Mouse (Mus musculus) layer of hippocampus, postnatal 14 days (tissue): ENCODE results near the gene Snrpd3. TPM values are rescaled to one million over a fixed set of nuclear protein-coding genes. Genes with fewer than 3 reads are reported as not detected.
"Not testable (repeated sequence)": the region's sequence is repeated elsewhere in the genome, so short reads cannot be mapped to it uniquely, and the experiment has no call there.

ENCODE experiments used
- DNase-seq, 2 experiments: peaks; one replicate each; pipeline ENCODE4 v3.0.0; 2021 to 2022; ENCODE audit warnings: low spot score in 2 of 2, mixed read lengths in 1 of 2
- total RNA-seq, 2 experiments: library from RNA; stranded (reverse); gene quantifications; 2 replicates each; pipeline ENCODE4 v1.2.3; 2021

Gene Snrpd3
- total RNA-seq, 2 experiments from 2014 or later, result 71.1 to 77.5 TPM

DNA sequence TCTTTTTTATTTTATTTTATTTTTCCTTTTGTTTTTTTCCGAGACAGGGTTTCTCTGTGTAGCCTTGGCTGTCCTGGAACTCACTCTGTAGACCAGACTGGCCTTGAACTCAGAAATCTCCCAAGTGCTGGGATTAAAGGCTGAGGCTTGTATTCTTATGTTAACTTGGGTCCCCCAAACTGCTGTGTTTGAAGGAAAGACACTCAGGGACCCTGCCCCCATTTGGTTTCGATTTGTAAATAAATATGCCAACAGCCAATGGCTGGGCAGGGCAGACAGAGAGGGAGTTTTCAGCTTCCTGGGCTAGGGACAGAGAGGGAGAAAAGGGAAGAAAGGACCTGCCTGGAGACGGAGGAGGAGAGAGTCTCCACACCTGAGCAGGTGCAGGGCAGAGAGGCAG, 17.6 kb upstream of the Snrpd3 start:
- DNase-seq, result no peak

DNA sequence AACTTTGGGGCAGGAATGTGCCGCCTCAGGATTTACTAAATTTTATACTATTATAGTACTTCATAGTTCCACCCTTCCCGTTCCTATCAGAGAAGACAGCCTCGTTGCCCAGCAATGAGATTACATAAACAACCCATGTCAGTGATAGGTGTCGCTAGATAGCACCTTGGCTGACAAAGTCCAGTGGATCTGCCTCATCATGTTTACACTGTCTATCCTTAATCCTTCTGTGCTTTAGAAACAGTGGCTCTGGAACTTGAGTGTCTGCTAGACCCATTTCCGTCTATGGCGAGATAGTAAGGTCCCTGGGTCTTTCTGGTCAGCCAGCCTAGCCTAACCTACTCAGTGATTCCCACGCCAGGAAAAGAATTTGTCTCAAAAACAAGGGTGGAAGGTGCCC, 17.0 kb upstream of the Snrpd3 start:
- no peak for DNase-seq

DNA sequence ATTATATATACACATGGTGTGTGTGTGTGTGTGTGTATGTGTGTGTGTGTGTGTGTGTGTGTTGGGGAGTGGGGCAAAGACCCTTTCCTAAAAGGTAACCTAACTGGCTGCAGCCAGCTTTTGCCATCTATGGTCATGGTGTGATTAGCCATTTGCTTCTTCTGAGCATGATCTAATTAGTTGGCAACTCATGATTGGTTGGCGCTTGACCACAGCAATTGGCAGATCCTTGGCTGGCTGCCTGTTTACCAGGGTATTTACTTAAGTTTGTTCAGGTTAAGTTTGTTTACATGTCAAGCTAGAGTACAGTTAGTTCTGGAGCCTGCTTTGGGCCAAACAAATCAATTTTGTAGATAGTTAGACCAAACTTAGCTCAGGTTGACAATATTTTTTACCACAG, 15.7 kb upstream of the Snrpd3 start:
- DNase-seq, result no peak

DNA sequence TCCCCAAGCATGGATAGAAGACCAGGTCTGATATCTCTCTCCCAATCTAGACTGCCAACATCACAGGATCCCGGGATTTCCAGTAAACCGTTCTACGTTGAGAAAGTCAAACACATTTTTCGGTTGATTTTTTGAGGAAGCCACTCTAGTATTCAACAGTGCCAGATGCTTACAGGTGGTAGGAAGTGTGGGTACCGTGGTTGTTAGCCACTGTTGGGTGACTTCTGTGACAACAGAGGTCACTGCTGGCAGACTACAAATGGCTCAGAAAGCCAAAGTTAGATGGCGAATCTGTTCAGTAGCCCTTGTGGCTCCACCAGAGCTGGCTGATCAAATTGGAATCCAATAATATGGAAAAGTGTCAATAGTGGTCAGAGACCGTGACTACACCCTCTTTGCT, 13.7 kb upstream of the Snrpd3 start:
- DNase-seq, result no peak

DNA sequence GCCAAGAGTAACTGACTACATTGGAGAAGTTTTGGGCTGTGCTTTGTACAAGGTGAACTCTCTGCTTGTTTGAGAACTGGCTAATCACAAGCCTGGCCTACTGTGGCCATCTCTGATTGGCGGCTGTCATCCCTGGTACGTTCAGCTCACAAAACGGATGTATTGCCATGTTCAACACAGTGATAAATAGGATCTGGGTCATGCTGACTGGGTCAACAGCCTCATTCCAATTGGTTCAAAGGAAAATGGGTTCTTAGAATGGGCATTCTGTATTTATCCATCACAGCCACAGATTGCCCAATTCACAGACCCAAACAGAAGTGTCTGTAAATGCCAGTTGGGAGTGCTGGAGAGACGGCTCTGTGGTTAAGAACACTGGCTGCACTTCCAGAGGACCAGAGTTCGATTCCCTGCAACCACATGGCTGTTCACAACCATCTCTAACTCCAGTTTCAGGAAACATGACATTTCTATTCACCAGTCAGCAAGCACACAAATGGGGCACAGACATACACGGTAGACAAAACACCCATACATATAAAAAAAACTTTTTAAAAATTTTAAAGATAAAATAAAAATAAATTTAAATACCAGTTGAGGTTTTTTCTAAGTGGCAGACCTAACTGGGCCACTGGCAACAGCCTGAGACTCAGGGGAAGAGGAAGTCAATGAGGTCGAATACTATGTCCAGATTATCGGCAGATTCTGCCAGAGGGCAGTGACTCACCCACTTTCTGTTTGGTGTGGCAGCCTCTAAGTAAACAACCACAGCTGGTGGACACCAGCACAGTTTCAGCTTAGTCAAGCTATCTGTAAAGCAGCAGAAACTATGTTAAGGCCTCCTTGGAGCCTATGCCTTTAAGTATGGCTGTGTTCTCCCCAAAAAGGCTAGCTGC, 12.9 kb upstream of the Snrpd3 start:
- DNase-seq, result no peak

DNA sequence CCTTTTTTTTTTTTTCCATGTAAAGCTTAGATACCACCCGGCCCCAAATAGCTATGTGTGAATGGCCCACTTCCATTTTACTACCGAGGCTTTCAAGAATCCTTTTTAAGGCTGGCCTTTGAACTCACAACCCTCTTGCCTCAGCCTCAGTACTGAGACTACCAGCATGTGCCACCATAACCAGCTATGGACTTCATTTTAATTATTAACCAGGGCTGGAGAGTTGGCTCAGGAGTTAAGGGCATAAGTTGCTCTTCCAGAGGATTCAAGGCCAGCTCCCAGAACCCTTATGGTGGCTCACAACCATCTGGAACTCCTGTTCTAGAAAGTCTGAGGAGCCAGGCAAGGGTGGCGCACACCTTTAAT, 12.2 kb upstream of the Snrpd3 start:
- no peak for DNase-seq

DNA sequence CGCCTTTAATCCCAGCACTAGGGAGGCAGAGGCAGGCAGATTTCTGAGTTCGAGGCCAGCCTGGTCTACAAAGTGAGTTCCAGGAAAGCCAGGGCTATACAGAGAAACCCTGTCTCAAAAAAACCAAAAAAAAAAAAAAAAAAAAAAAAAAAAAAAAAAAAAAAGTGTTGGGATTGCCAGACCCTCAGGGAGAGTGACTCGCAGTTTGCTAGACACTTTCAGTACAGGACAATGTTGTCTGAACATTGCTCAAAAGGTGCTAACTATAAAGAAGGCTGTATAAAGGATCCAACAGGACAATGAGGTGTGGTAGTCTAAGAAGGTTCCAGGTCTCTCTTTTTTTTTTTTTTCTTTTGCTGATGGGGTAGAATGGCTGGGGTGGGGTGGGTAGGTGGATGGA, 11.4 kb upstream of the Snrpd3 start:
- DNase-seq, result not testable (repeated sequence)

DNA sequence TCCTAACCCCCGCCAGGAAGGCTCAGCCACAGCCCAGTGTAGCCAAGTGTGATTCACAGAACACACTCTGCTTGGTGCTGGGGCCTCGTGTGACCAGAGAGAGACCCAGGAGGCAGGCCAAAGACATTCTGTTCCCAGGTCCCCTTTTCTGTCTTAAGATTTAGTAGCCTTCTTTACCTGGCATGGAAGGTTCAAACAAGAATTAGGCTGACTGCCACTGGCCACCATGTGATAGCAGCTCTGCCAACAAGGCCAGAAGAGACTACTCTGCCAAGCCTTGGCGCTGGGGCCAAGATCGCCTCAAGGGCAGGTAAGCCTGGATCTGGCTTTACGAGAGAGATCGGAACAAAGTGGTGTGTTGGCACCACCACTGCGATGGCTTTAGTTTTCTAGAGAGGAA, 6.9 kb upstream of the Snrpd3 start:
- peak in 1 of 2 experiments; percentile 34 for DNase-seq

DNA sequence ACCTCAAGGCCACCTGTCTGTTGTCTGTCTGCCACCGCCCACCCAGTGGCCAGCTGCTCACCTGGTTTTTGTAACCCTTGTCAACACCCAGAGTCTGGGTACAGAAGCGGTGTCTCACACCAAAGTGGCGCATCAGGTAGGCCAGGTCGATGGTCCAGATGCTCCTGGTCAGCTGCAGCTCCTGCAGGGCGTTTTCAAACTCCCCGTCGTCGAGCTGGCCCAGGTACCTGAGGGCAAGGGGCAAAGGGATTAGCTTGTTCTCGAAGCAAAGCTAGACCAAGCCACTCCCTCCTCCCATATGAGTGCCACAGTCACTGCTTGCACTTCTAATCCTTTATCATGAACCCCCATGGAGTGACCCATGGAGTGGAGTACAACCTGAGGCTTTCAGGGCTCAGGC, 6.3 kb upstream of the Snrpd3 start:
- DNase-seq, result no peak

DNA sequence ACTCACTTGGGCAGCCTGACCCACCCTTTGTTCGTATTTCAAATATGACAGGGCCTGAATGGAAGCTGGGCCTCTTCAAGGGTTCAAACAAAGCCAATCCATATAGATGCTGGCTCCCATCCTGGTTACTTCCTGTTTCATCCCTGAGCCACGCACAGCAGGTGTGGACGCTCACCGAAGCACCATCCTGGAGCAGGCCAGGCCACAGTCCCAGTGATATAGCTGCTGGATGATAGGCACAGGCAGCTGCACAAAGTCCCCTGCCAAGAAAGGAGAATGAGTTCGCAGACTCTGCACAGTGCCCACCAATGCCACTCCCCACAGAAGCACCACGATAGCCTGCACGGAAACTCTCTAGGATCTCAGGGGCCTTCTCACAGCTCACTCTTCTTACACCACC, 5.5 kb upstream of the Snrpd3 start:
- no peak for DNase-seq

DNA sequence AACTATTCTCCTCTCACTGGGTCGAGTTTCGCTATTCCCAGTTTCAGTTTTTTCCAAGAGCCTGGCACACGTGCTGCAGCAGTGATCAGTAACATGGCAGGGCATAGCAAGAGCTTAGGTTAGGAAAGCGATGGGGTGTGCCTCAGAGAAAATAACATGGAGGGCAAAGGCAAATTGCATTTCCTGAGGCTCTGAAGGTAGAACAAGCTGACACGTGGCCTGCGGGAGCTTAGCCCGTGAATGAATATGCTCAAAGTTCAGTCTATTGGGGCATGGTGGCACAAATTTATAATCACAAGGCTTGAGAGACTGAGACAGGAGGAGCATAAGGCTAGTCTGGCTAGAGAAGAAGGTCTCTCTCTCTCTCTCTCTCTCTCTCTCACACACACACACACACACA, 4.6 kb upstream of the Snrpd3 start:
- DNase-seq, result no peak

DNA sequence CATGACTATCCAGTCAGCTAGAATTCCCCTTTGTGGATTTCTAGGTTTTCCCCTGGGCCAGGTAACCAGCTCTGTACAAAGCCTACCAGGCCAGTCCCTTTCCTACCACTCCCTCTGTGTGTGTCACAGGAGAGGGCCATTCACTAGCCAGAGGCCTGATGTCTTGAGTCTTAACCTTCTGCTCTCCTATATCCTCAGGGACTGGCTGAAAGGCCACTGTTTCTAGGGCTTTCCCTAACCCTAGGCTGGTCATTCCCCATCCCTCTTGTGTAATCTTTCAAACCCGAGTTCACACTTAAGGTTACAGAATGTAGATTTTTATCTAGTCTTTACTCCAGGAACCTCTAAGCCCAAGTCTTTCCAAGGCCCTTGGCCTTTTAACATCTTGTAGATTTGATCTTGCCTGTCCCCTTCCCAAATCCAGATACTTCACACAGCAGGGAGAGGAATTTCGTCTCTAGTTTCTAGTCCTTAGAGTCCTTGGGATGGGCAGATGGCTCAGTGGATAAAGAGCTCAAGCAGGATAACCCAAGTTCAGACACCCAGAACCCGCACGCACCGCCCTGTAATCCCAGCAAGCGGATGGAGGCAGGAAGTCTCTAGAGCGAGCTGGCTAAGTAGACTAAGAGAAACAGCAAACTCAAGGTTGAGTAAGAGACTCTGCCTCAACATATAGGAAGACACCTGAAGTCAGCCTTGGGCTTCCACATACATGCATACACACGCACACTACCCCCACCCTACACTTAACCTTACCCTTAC, 3.9 kb upstream of the Snrpd3 start:
- no peak for DNase-seq

DNA sequence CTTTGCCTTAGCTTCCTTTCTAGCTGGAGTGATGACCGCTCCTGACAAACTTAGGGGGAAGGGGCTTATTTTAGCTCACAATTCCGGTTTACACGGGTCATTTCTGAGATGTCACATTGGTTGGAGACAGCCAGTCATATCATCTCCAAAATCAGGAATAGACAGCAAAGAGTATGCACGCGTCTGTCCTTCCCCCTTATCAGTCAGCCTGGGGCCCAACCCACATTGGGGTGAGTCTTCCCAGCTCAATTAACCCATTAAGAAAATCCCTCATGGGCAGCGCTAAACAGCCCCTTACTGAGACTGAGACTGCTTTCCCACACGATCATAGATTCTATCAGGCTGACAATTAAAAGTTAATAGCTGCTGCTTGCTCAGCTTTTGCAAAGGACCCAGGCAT, 3.0 kb upstream of the Snrpd3 start:
- DNase-seq, result no peak

DNA sequence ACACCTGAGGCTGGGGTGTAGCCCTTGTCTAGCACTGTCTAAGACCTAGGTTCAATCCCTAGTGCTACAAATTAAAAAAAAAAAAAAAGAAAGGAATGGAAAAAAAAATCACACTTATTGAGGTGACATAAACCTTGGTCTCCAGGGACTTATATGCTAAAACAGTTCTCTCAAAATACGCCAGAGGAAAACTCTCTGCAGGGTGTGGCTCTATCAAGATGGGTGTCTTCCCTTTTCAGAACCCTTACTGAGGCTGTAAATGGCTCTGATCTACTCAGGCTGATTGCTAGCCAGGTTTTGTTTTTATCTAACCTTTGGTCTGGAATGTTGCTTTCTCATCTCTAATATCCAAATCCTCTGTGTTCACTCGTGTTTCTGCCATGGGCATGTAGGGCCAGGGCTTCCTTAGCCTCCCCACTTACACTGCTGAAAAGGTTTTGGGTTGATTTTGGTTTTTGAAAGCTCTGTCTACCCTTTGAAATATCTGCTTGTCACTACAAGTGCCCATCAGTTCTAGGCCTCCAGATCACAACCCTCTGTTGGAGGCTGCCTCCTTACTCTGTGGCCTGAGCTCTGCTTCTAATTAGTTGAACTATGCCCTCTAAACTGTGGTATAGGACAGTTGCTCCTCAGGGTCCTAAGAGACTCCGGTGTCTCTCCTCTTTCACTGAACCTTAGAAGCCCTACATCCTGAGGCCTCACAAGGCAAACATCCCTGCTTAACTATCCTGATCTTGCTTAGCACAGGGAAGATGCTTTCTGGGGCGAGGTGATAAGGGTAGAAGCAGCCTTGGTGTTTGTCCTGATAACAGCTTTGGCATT, 1.9 kb upstream of the Snrpd3 start:
- DNase-seq, result no peak

DNA sequence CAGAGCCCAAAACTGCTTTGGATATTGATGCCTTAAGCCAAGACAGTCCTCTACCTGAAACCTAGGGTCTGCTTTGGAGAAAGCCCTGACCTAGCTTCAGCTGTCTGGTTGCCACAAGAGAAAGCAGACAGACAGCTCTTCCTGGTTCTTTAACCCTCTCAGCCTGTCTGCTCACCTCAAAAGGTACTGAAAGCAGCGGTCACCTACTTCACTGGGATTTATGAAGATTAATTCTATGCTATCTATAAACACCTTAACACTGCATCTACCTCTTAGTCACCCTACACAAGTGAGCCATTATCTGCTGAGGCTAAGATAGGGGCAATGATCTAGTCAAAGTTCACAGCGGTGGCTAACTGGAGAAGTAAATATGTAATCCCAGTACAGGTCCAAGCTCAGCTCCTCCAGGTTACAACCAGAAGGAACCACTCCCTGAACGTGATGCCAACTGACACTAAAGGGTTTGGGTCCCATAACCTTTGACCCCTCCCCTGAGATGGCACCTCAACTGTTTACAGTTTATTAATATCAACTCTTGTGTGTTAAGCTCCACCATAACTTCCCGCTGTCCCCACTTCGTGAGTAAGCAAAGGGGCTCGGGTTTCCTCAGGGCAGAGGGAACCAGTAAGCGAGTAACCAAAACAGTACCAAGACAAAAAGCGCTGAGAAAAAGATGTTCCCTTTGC, 1.2 kb upstream of the Snrpd3 start:
- DNase-seq, result peak in 1 of 2 experiments; percentile 32

DNA sequence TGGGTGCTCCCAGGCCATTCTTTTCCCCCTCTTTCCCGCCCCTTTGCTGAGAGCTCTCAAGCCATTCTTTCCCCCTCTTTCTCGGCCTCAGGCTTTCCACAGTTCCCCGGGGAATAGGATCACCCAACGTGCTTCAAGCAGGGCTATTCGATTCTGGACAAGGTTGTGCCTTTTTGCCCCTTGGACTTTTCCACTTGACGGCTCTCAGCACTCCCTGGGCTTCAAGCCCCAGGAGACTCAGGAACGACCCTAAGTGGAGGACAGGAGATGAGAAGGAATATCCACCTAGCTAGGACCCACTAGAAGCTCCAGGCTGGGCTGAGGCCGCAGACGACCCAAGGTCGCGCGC, 653 bp upstream of the Snrpd3 start:
- no peak for DNase-seq

DNA sequence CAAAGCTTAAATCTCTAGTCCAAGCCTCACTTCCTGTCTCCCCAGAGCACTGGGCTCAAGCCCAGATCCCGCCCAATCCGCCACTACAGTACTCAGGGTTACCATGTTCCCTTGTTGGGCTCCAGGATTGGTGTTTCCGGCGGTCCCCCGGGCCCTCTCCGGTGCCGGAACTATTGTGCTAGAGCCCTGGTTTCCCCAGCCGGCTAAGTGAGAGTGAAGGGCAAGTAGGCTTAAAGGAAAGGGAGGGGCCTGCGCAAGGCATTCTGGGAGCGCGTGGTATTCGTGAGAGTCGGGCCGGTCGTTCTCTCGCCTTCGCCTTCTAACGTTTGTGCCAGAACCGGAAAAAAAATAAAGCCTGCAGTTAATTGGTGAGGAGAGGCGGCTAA, 400 bp downstream of the Snrpd3 start, which contains the start of gene Gucd1:
Gene Gucd1 (minus strand): TSS at position 215 of the 386 bp plus-strand sequence.
- DNase-seq, result peak; percentile 99

DNA sequence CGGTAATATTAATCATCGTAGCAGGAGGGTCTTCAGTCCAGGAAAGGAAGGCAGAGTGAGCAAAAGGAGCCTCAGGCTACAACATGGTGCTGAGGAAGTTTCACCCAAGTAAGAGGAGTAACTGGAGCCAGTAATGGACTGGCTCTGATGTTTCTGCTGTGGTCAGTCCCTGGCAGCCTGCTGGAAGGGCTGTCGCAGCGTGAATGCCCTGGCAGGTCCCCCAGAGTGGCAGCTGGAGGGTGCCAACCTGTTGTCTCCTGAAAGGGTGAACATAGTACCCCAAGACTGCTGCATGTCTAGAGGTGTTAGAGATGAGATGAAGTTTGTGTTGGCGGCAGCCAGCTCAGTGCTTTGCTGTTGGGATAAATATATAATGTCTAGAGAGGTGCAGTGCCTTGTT, 3.2 kb downstream of the Snrpd3 start:
- DNase-seq, result no peak

DNA sequence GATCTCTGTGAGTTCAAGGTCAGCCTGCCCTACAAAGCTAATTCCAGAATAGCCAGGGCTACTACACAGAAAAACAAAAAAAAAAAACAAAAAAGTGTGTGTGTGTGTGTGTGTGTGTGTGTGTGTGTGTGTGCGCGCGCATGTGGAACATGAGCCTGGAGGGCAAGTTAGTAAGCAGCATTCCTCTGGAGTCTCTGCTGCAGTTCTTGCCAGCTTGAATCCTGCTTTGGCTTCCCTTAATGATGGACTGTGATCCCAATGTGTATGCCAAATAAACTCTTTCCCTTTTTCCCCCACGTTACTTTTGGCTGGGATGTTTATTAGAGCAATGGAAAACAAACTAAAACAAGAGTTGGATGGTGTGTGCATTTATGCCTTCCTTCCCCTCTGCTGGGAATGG, 4.3 kb downstream of the Snrpd3 start:
- DNase-seq, result no peak

DNA sequence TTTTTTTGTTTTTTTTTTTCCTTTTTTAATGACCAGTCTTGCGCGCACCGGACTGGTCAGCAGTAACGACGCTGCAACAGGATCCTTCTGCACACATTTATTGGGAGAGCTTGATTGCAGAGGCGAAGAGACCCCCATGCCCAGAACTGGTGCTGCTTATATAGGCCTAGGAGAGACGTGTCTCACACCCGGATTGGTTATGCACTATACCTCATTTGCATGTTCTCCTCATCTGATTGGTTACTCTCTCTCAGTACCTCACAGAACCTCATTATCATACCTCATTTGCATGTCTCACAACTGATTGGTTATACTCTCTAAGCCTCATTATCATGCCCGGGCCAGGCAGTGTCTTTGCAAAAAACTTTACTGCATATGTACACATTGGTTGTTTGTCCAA, 8.1 kb downstream of the Snrpd3 start:
- DNase-seq, result not testable (repeated sequence)

DNA sequence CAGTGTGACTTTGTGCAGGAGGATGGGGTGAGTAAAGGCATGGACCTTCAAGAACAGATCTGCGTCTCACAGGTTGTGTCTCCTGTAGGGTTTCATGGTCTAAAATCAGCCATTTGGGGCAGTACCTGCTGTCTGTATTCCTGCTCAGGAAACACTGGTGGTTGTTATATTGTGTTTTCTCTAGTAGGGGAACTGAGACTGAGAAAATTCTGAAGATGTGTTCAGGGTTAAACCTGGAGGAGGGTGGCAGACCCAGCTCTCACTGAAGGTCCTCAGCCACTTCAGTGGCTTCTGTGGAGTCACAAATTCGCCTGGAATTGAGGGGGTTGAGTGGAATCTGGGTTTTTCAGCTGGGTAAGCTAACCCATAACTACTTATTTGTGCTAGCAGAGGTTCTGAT, 13.0 kb downstream of the Snrpd3 start:
- no peak for DNase-seq
